Mouse (Mus musculus) neural tube, embryonic 13.5 days (tissue): ENCODE results near the gene Fbxl17. TPM values are rescaled to one million over a fixed set of nuclear protein-coding genes. Genes with fewer than 3 reads are reported as not detected.

Experiments
- ATAC-seq: fragments of 200-750 bp; cut with Nextera tagmentation; 2 replicates; pipeline ENCODE4 v1.8.0; 2017; ENCODE audit warnings: low read depth, mild to moderate bottlenecking, moderate TSS enrichment, moderate library complexity
- H3K27ac ChIP-seq: fragments of 300-500 bp; sonication (generic); replicated peaks from 2 replicates; pipeline ENCODE4 v1.5.1; 2015; ENCODE audit warnings: moderate library complexity, mild to moderate bottlenecking, inconsistent platforms
- H3K27me3 ChIP-seq: fragments of 300-500 bp; sonication (generic); 2 replicates; pipeline ENCODE4 v1.6.1; 2015; ENCODE audit warnings: mild to moderate bottlenecking, inconsistent platforms
- H3K36me3 ChIP-seq: fragments of 300-500 bp; sonication (generic); 2 replicates; pipeline ENCODE4 v1.6.1; 2015; ENCODE audit warnings: mild to moderate bottlenecking, inconsistent platforms
- H3K4me1 ChIP-seq: fragments of 300-500 bp; sonication (generic); replicated peaks from 2 replicates; pipeline ENCODE4 v1.6.1; 2015; ENCODE audit warnings: inconsistent platforms
- H3K4me2 ChIP-seq: fragments of 300-500 bp; sonication (generic); 2 replicates; pipeline ENCODE4 v1.6.1; 2015; ENCODE audit warnings: inconsistent platforms, mild to moderate bottlenecking, moderate library complexity
- H3K4me3 ChIP-seq: fragments of 300-500 bp; sonication (generic); 2 replicates; pipeline ENCODE4 v1.5.1; 2015; ENCODE audit warnings: mild to moderate bottlenecking, inconsistent platforms
- H3K9ac ChIP-seq: fragments of 300-500 bp; sonication (generic); 2 replicates; pipeline ENCODE4 v1.6.1; 2015; ENCODE audit warnings: moderate library complexity, mild to moderate bottlenecking, inconsistent platforms
- H3K9me3 ChIP-seq: fragments of 300-500 bp; sonication (generic); 2 replicates; pipeline ENCODE4 v1.6.1; 2016; ENCODE audit warnings: inconsistent platforms
- WGBS: fragments of 180-500 bp; shearing (Covaris S2); methylation state at CpG from one replicate; pipeline ENCODE4 v1.1.7; 2015; 5-methylcytosine and 5-hydroxymethylcytosine counted together
- polyA plus RNA-seq: library from polyadenylated mRNA; unstranded; fragments of >200 nt; fragmentation: Nextera tagmentation; extraction: Ambion mirVana; gene quantifications from 2 replicates; pipeline ENCODE4 v1.2.1, GENCODE M21; 2015

Fbxl17 gene
- polyA plus RNA-seq, 1 experiment from 2014 or later = 9.2 TPM

- no peak overlapping the region for H3K9ac ChIP-seq
- ATAC-seq = no peak
- no peak overlapping the region for H3K4me2 ChIP-seq
- H3K27ac ChIP-seq = no peak overlapping the region
- WGBS = 80% methylated on average over 13 of the region's 13 CpGs
- peaks cover 9% of the 10 kb centered on the region; the same call in 1 of the 2 replicates for H3K4me1 ChIP-seq
- peaks cover 10% of the 10 kb centered on the region for H3K9me3 ChIP-seq
- H3K36me3 ChIP-seq = 0 out of 2 replicates have a peak, but pooled peaks cover 8% of the 10 kb centered on the region
- H3K4me3 ChIP-seq = no peak overlapping the region
- H3K27me3 ChIP-seq = no peaks in the 10 kb centered on the region
Observed at GRCm38 (mm10) chr17:63045297-63045696, 454.5 kb downstream of the Fbxl17 start.

DNA sequence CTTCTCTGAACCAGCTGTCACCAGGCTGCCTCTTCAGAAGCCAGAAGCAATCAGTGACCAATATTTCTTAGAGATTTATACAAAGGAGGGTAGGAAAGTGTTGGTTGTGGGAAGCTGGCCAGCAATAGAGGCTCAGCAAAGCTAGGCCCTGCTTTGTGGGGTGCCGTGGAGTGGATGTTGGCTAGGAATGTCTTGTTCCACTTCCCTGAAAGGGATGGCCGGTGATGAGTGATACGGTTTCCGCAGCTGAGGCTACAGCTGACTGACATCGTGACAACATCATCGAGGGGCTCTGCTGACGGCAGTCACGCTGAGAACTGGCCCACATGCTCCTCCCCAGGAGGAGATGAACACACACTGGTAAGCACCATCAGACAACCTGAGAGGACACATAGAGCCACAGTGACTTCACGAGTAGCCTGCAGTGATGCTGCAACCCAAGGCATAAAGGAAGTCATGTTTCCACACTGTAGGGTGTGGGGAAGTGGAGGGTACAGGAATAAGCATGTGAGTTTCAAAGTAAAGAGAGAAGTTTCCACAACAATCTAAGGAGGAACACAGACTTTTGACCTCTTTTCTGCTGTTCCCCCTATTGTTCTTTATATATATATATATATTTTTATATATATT is 456.7 kb downstream of the Fbxl17 start:
- Histone ChIP-seq H3K4me1 (peaks cover 7% of the 10 kb centered on the region; the same call in 1 of the 2 replicates), H3K27ac (no peak overlapping the region), H3K27me3 (no peaks in the 10 kb centered on the region), H3K9ac (no peak overlapping the region), H3K36me3 (0 out of 2 replicates have a peak, but pooled peaks cover 8% of the 10 kb centered on the region), H3K4me3 (no peak overlapping the region), H3K9me3 (peaks cover 12% of the 10 kb centered on the region), H3K4me2 (no peak overlapping the region)
- no peak for ATAC-seq
- WGBS = 87% methylated on average over 9 of the region's 9 CpGs

DNA sequence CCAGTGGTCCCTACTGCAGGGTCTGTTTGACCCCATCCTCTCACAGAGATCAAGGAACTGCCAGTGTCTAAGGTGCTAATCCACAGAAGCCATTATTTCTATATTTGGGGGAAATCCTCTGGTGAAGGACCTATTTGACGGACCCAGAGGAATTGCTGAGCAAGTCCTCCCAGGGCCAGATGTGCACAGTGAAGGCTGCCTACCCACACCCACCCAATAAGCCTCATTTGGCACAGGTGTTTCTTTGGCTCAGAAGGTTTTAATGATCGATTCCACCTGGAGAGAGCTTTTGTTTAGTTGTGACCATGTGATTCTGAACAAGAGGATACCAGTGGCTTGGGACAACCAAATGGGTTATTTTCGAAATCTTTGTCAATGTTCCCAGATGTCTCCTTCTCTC is 462.3 kb downstream of the Fbxl17 start:
- Histone ChIP-seq H3K9me3 (peaks cover 12% of the 10 kb centered on the region), H3K4me1 (no peaks in the 10 kb centered on the region), H3K36me3 (0 out of 2 replicates have a peak, but pooled peaks cover 8% of the 10 kb centered on the region), H3K9ac (no peak overlapping the region), H3K4me2 (no peak overlapping the region), H3K27me3 (no peaks in the 10 kb centered on the region), H3K4me3 (no peak overlapping the region), H3K27ac (no peak overlapping the region)
- WGBS = 92% methylated on average over 3 of the region's 3 CpGs
- no peak for ATAC-seq

- H3K36me3 ChIP-seq = no peaks in the 10 kb centered on the region
- H3K9me3 ChIP-seq = no peaks in the 10 kb centered on the region
- 87% methylated on average over 5 of the region's 5 CpGs for WGBS
- H3K4me1 ChIP-seq = no peaks in the 10 kb centered on the region
- no peaks in the 10 kb centered on the region for H3K27me3 ChIP-seq
- H3K4me2 ChIP-seq = no peak overlapping the region
- no peak for ATAC-seq
- H3K9ac ChIP-seq = no peak overlapping the region
- H3K4me3 ChIP-seq = no peak overlapping the region
- no peak overlapping the region for H3K27ac ChIP-seq
Observed at GRCm38 (mm10) chr17:63033141-63033540, 466.7 kb downstream of the Fbxl17 start.

- Histone ChIP-seq H3K4me1 (peaks cover 4% of the 10 kb centered on the region; the same call in 1 of the 2 replicates), H3K27me3 (no peaks in the 10 kb centered on the region), H3K4me2 (no peak overlapping the region), H3K9me3 (no peaks in the 10 kb centered on the region), H3K36me3 (no peaks in the 10 kb centered on the region), H3K4me3 (no peak overlapping the region), H3K9ac (no peak overlapping the region), H3K27ac (no peak overlapping the region)
- WGBS = 63% methylated on average over 4 of the region's 4 CpGs
- ATAC-seq = no peak
Observed at GRCm38 (mm10) chr17:63029105-63029504, 470.7 kb downstream of the Fbxl17 start.

- no peak overlapping the region for H3K4me3 ChIP-seq
- no peaks in the 10 kb centered on the region for H3K36me3 ChIP-seq
- H3K9ac ChIP-seq = no peak overlapping the region
- peaks cover 4% of the 10 kb centered on the region; the same call in 1 of the 2 replicates for H3K4me1 ChIP-seq
- no peaks in the 10 kb centered on the region for H3K27me3 ChIP-seq
- H3K27ac ChIP-seq = no peak overlapping the region
- no peaks in the 10 kb centered on the region for H3K9me3 ChIP-seq
- 44% methylated on average over 15 of the region's 15 CpGs for WGBS
- no peak for ATAC-seq
- H3K4me2 ChIP-seq = peak overlapping the region; percentile 29; the same call in 1 of the 2 replicates
Observed at GRCm38 (mm10) chr17:63025238-63025637, 474.6 kb downstream of the Fbxl17 start.

GRCm38 (mm10) chr17:63017605-63018167 is 482.1 kb downstream of the Fbxl17 start:
- no peak for ATAC-seq
- no peak overlapping the region for H3K4me2 ChIP-seq
- no peak overlapping the region for H3K9ac ChIP-seq
- no peaks in the 10 kb centered on the region for H3K27me3 ChIP-seq
- no peak overlapping the region for H3K4me3 ChIP-seq
- no peaks in the 10 kb centered on the region for H3K4me1 ChIP-seq
- no peak overlapping the region for H3K27ac ChIP-seq
- WGBS = 61% methylated on average over 3 of the region's 3 CpGs
- no peaks in the 10 kb centered on the region for H3K9me3 ChIP-seq
- H3K36me3 ChIP-seq = no peaks in the 10 kb centered on the region

- Histone ChIP-seq H3K4me3 (no peak overlapping the region), H3K27ac (no peak overlapping the region), H3K36me3 (no peaks in the 10 kb centered on the region), H3K4me2 (no peak overlapping the region), H3K27me3 (no peaks in the 10 kb centered on the region), H3K9me3 (no peaks in the 10 kb centered on the region), H3K4me1 (peaks cover 33% of the 10 kb centered on the region), H3K9ac (no peak overlapping the region)
- WGBS = 59% methylated on average over 3 of the region's 3 CpGs
- no peak for ATAC-seq
Observed at GRCm38 (mm10) chr17:63012571-63012923, 487.3 kb downstream of the Fbxl17 start.

GRCm38 (mm10) chr17:63011893-63012570 is 487.8 kb downstream of the Fbxl17 start:
- Histone ChIP-seq H3K27me3 (no peaks in the 10 kb centered on the region), H3K4me3 (no peak overlapping the region), H3K9ac (no peak overlapping the region), H3K4me1 (peaks cover 37% of the 10 kb centered on the region), H3K9me3 (no peaks in the 10 kb centered on the region), H3K4me2 (no peak overlapping the region), H3K36me3 (no peaks in the 10 kb centered on the region), H3K27ac (no peak overlapping the region)
- ATAC-seq = no peak
- 75% methylated on average over 13 of the region's 13 CpGs for WGBS

GRCm38 (mm10) chr17:63010830-63011229 is 489.0 kb downstream of the Fbxl17 start:
- Histone ChIP-seq H3K36me3 (no peaks in the 10 kb centered on the region), H3K4me2 (no peak overlapping the region), H3K9ac (no peak overlapping the region), H3K4me1 (peaks cover 37% of the 10 kb centered on the region), H3K4me3 (no peak overlapping the region), H3K9me3 (no peaks in the 10 kb centered on the region), H3K27ac (no peak overlapping the region), H3K27me3 (no peaks in the 10 kb centered on the region)
- no peak for ATAC-seq
- WGBS = 90% methylated on average over 10 of the region's 10 CpGs

GRCm38 (mm10) chr17:63008788-63009187 is 491.0 kb downstream of the Fbxl17 start:
- no peaks in the 10 kb centered on the region for H3K9me3 ChIP-seq
- WGBS = 29% methylated on average over 4 of the region's 4 CpGs
- H3K4me3 ChIP-seq = no peak overlapping the region
- peak overlapping the region; percentile 88; the same call in 1 of the 2 replicates for H3K27ac ChIP-seq
- no peak overlapping the region for H3K9ac ChIP-seq
- peaks cover 42% of the 10 kb centered on the region for H3K4me1 ChIP-seq
- ATAC-seq = peak; percentile 90
- no peak overlapping the region for H3K4me2 ChIP-seq
- H3K27me3 ChIP-seq = no peaks in the 10 kb centered on the region
- no peaks in the 10 kb centered on the region for H3K36me3 ChIP-seq

GRCm38 (mm10) chr17:63008277-63008676 is 491.5 kb downstream of the Fbxl17 start:
- no peak overlapping the region for H3K9ac ChIP-seq
- H3K27me3 ChIP-seq = no peaks in the 10 kb centered on the region
- ATAC-seq = peak; percentile 86
- H3K4me2 ChIP-seq = no peak overlapping the region
- H3K4me3 ChIP-seq = no peak overlapping the region
- no peaks in the 10 kb centered on the region for H3K9me3 ChIP-seq
- H3K27ac ChIP-seq = peak overlapping the region; percentile 88
- no peaks in the 10 kb centered on the region for H3K36me3 ChIP-seq
- 22% methylated on average over 5 of the region's 5 CpGs for WGBS
- peaks cover 42% of the 10 kb centered on the region for H3K4me1 ChIP-seq
